In the genomic region with DNA sequence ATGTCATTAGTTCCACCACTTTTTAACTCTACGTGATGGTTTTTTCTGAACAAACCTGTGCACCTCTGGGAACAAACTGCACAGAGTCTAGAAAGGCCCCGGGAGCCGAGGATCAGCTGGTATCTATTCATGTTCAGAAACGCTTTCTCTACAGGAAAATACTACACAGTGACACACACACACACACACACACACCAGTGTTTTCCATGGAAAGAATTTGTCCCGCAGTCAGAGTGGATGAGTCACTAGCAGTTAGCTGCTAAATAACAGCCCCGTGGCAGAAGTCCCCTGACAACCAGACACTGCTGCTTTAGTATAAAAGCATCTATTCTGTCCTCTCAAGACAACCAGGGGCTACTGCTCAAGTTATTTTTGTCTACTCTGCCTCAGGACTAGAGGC, we compare ENCODE assay signal across 10 mouse cellular contexts.
DNase-seq lines count a peak whose midpoint lies in the region; ATAC-seq and TF ChIP-seq lines count a peak whose summit lies in the region.
"Had no signal": no experiment of that assay in that cellular context is flagged by ENCODE, and none has a peak within 500 bp of the region (broad histone marks: within the 10 kb centered on the region; RNA-seq: fewer than 3 reads in every experiment).

No protein-coding gene starts in this region.

- intact Hi-C loops in gastrocnemius, adult 2 months (cut with DNase I), result loop anchor here (5.0 kb wide), 1 partner anchor 63 kb away; no protein-coding TSS in a partner anchor
- intact Hi-C loops in gastrocnemius, postnatal 14 days (cut with DNase I; ENCODE audit: low total_unique reads), result no loop called here

- peaks cover 37% of the 10 kb centered on the region for H3K4me1 ChIP-seq in midbrain, embryonic 12.5 days
- peaks cover 25% of the 10 kb centered on the region for H3K4me1 ChIP-seq in midbrain, embryonic 11.5 days (ENCODE audit: control insufficient read depth, insufficient read depth, low read length)
- H3K4me1 ChIP-seq in hindbrain, postnatal 0 days (ENCODE audit: insufficient read depth, low read length), result peaks cover 21% of the 10 kb centered on the region

- H3K4me2 ChIP-seq in midbrain, embryonic 12.5 days (replicated peaks), result no peak overlapping the region
- H3K4me2 ChIP-seq in midbrain, embryonic 11.5 days, result no peak overlapping the region
- H3K4me2 ChIP-seq in hindbrain, postnatal 0 days (ENCODE audit: low read depth, low read length), result peak overlapping the region; percentile 64; the same call in 1 of the 2 replicates
- H3K4me2 ChIP-seq: lung, embryonic 14.5 days had no signal

- no peak for DNase-seq in gastrocnemius, adult 2 months
- no peak for DNase-seq in gastrocnemius, postnatal 14 days
- DNase-seq in midbrain, embryonic 11.5 days (ENCODE audit: low spot score, missing footprints), result no peak
- DNase-seq in brain, embryonic 14.5 days (ENCODE audit: low read depth), result peak; percentile 44
- DNase-seq in hindbrain, postnatal 0 days (ENCODE audit: low spot score), result peak; percentile 16
- DNase-seq in urinary bladder, postnatal 25 days (ENCODE audit: low spot score), result no peak
- DNase-seq in embryo, embryonic 9.5 days (ENCODE audit: extremely low spot score), result no peak
- DNase-seq: lung, embryonic 14.5 days had no signal

- peaks cover 34% of the 10 kb centered on the region for H3K27me3 ChIP-seq in midbrain, embryonic 12.5 days
- peaks cover 3% of the 10 kb centered on the region for H3K27me3 ChIP-seq in midbrain, embryonic 11.5 days (ENCODE audit: control insufficient read depth, insufficient read depth, low read length)
- H3K27me3 ChIP-seq in hindbrain, postnatal 0 days (ENCODE audit: insufficient read depth, low read length), result no peaks in the 10 kb centered on the region

- TF ChIP-seq POLR2A in brain, embryonic 14.5 days (IDR thresholded peaks at IDR 0.05; ENCODE audit: borderline replicate concordance, extremely low read depth, insufficient read depth, insufficient read length, poor library complexity, severe bottlenecking), result no peak

- ATAC-seq in midbrain, embryonic 12.5 days (ENCODE audit: low FRiP score, low read depth), result no peak
- no peak for ATAC-seq in midbrain, embryonic 11.5 days (ENCODE audit: low FRiP score)
- no peak for ATAC-seq in hindbrain, postnatal 0 days

- peak overlapping the region; percentile 38; the same call in 1 of the 2 replicates for H3K4me3 ChIP-seq in gastrocnemius, adult 2 months
- no peak overlapping the region for H3K4me3 ChIP-seq in midbrain, embryonic 12.5 days
- no peak overlapping the region for H3K4me3 ChIP-seq in midbrain, embryonic 11.5 days (ENCODE audit: low read depth, low read length)
- no peak overlapping the region for H3K4me3 ChIP-seq in hindbrain, postnatal 0 days (ENCODE audit: low read length)
- H3K4me3 ChIP-seq: forebrain, embryonic 10.5 days had no signal

- no peaks in the 10 kb centered on the region for H3K9me3 ChIP-seq in midbrain, embryonic 12.5 days
- no peaks in the 10 kb centered on the region for H3K9me3 ChIP-seq in midbrain, embryonic 11.5 days (ENCODE audit: control insufficient read depth, low read length)
- H3K9me3 ChIP-seq in hindbrain, postnatal 0 days (ENCODE audit: low read length), result no peaks in the 10 kb centered on the region
- H3K9me3 ChIP-seq: forebrain, embryonic 10.5 days had no signal

- TF ChIP-seq CTCF in gastrocnemius, adult 2 months (IDR thresholded peaks at IDR 0.05), result no peak
- TF ChIP-seq CTCF in brain, embryonic 14.5 days (IDR thresholded peaks at IDR 0.05; ENCODE audit: borderline replicate concordance, extremely low read depth, insufficient read depth, insufficient read length), result no peak
- no peak for TF ChIP-seq CTCF in hindbrain, postnatal 0 days (IDR thresholded peaks at IDR 0.05; ENCODE audit: low read depth)

- no peaks in the 10 kb centered on the region for H3K36me3 ChIP-seq in midbrain, embryonic 12.5 days
- no peaks in the 10 kb centered on the region for H3K36me3 ChIP-seq in midbrain, embryonic 11.5 days (ENCODE audit: control insufficient read depth, insufficient read depth, low read length)
- no peaks in the 10 kb centered on the region for H3K36me3 ChIP-seq in hindbrain, postnatal 0 days (ENCODE audit: insufficient read depth, low read length)
- H3K36me3 ChIP-seq: forebrain, embryonic 10.5 days had no signal

- 39% methylated on average over 6 of the region's 6 CpGs for WGBS in midbrain, embryonic 12.5 days
- WGBS in midbrain, embryonic 11.5 days, result 50% methylated on average over 6 of the region's 6 CpGs
- 22% methylated on average over 6 of the region's 6 CpGs for WGBS in hindbrain, postnatal 0 days

- peak overlapping the region; percentile 78 for H3K27ac ChIP-seq in gastrocnemius, adult 2 months
- peak overlapping the region; percentile 50; the same call in 1 of the 2 replicates for H3K27ac ChIP-seq in midbrain, embryonic 12.5 days (replicated peaks)
- no peak overlapping the region for H3K27ac ChIP-seq in midbrain, embryonic 11.5 days (ENCODE audit: low read depth, low read length)
- H3K27ac ChIP-seq in hindbrain, postnatal 0 days, result peak overlapping the region; percentile 60; the same call in 1 of the 2 replicates
- H3K27ac ChIP-seq: forebrain, embryonic 10.5 days had no signal

- no peak overlapping the region for H3K9ac ChIP-seq in midbrain, embryonic 12.5 days (replicated peaks)
- no peak overlapping the region for H3K9ac ChIP-seq in midbrain, embryonic 11.5 days (ENCODE audit: low read length)
- H3K9ac ChIP-seq in hindbrain, postnatal 0 days (replicated peaks; ENCODE audit: low read length), result no peak overlapping the region
- H3K9ac ChIP-seq: lung, embryonic 14.5 days had no signal

Comparison
In these comparisons a context has a peak if more than half of its experiments do, and no peak if none do; other contexts are left out.
1. DNase-seq: peak in brain, embryonic 14.5 days (single experiment) and hindbrain, postnatal 0 days (single experiment); none in gastrocnemius, adult 2 months (single experiment), gastrocnemius, postnatal 14 days (single experiment), midbrain, embryonic 11.5 days (single experiment), urinary bladder, postnatal 25 days (single experiment) and embryo, embryonic 9.5 days (single experiment).